Mouse (Mus musculus): ENCODE measurements around the gene Zswim4. TPM values are rescaled to one million over a fixed set of nuclear protein-coding genes. Genes with fewer than 3 reads are reported as not detected.

Zswim4 gene
- 11.0 and 16.1 TPM in 2 replicates for polyA plus RNA-seq (2012; rRNA removed; ENCODE audit: low replicate concordance)

GRCm38 (mm10) chr8:84236998-84237473 is at the start of gene Zswim4:
TSS of gene Zswim4 (minus strand) at chr8:84237055.

GRCm38 (mm10) chr8:84269950-84270773 is 33.3 kb upstream of the Zswim4 start, which contains the start of gene Ccdc130:
TSS of gene Ccdc130 (minus strand) at chr8:84270380.

GRCm38 (mm10) chr8:84256822-84257610 is 20.2 kb upstream of the Zswim4 start, which contains the start of gene Mri1:
TSS of gene Mri1 (minus strand) at chr8:84257326.

GRCm38 (mm10) chr8:84249257-84250170 is 12.7 kb upstream of the Zswim4 start, which contains the start of gene D8Ertd738e:
TSS of gene D8Ertd738e (minus strand) at chr8:84249719.

GRCm38 (mm10) chr8:84185117-84185516 is 51.7 kb downstream of the Zswim4 start, which contains the start of gene Nanos3:
TSS of gene Nanos3 (minus strand) at chr8:84185217.

Other genes with a start within 250 kb of the Zswim4 start
- 30.8 and 82.0 TPM in 2 replicates for gene Samd1, start 239.4 kb downstream of the Zswim4 start, polyA plus RNA-seq (2012; rRNA removed; ENCODE audit: low replicate concordance)
- gene 1700067K01Rik, start 235.6 kb downstream of the Zswim4 start, polyA plus RNA-seq (2012; rRNA removed; ENCODE audit: low replicate concordance) = 0.39 TPM in 1 of 2 replicates, not detected in the other
- gene 2210011C24Rik, start 224.9 kb downstream of the Zswim4 start, polyA plus RNA-seq (2012; rRNA removed; ENCODE audit: low replicate concordance) = 0.24 and 0.27 TPM in 2 replicates
- 0.24 and 2.2 TPM in 2 replicates for gene Palm3, start 215.6 kb downstream of the Zswim4 start, polyA plus RNA-seq (2012; rRNA removed; ENCODE audit: low replicate concordance)
- gene Il27ra, start 194.5 kb downstream of the Zswim4 start, polyA plus RNA-seq (2012; rRNA removed; ENCODE audit: low replicate concordance) = 6.8 and 7.1 TPM in 2 replicates
- 0.23 and 0.31 TPM in 2 replicates for gene Rln3, start 192.1 kb downstream of the Zswim4 start, polyA plus RNA-seq (2012; rRNA removed; ENCODE audit: low replicate concordance)
- gene Gm10643, start 171.9 kb downstream of the Zswim4 start, polyA plus RNA-seq (2012; rRNA removed; ENCODE audit: low replicate concordance) = 0.59 and 2.2 TPM in 2 replicates
- gene Rfx1, start 170.2 kb downstream of the Zswim4 start, polyA plus RNA-seq (2012; rRNA removed; ENCODE audit: low replicate concordance) = 13.7 and 31.8 TPM in 2 replicates
- 30.1 and 50.5 TPM in 2 replicates for gene Dcaf15, start 132.3 kb downstream of the Zswim4 start, polyA plus RNA-seq (2012; rRNA removed; ENCODE audit: low replicate concordance)
- 2.0 and 2.4 TPM in 2 replicates for gene Podnl1, start 111.1 kb downstream of the Zswim4 start, polyA plus RNA-seq (2012; rRNA removed; ENCODE audit: low replicate concordance)
- 22.7 and 43.0 TPM in 2 replicates for gene Cc2d1a, start 89.1 kb downstream of the Zswim4 start, polyA plus RNA-seq (2012; rRNA removed; ENCODE audit: low replicate concordance)
- gene 4930432K21Rik, start 89.0 kb downstream of the Zswim4 start, polyA plus RNA-seq (2012; rRNA removed; ENCODE audit: low replicate concordance) = 0.67 and 1.2 TPM in 2 replicates
- gene Nanos3, start 51.8 kb downstream of the Zswim4 start, polyA plus RNA-seq (2012; rRNA removed; ENCODE audit: low replicate concordance) = 0.73 and 4.0 TPM in 2 replicates
- 129 and 160 TPM in 2 replicates for gene D8Ertd738e, start 12.7 kb upstream of the Zswim4 start, polyA plus RNA-seq (2012; rRNA removed; ENCODE audit: low replicate concordance)
- 33.1 and 104 TPM in 2 replicates for gene Mri1, start 20.3 kb upstream of the Zswim4 start, polyA plus RNA-seq (2012; rRNA removed; ENCODE audit: low replicate concordance)
- 35.7 and 49.0 TPM in 2 replicates for gene Ccdc130, start 33.3 kb upstream of the Zswim4 start, polyA plus RNA-seq (2012; rRNA removed; ENCODE audit: low replicate concordance)
- 14.5 and 37.4 TPM in 2 replicates for gene Cacna1a, start 151.4 kb upstream of the Zswim4 start, polyA plus RNA-seq (2012; rRNA removed; ENCODE audit: low replicate concordance)

All from subcutaneous adipose tissue, adult 2 months (tissue).